Comparison of ENCODE assay signal across 20 mouse cellular contexts in genomic region chr17:71037188-71037587, GRCm38 (mm10). TPM values are rescaled to one million over a fixed set of nuclear protein-coding genes. Genes with fewer than 3 reads are reported as not detected.
DNase-seq lines count a peak whose midpoint lies in the region; ATAC-seq and TF ChIP-seq lines count a peak whose summit lies in the region.
"Had no signal": no experiment of that assay in that cellular context is flagged by ENCODE, and none has a peak within 500 bp of the region (broad histone marks: within the 10 kb centered on the region; RNA-seq: fewer than 3 reads in every experiment).

No protein-coding gene starts in this region.

- no peak overlapping the region for H3K27ac ChIP-seq in liver, embryonic 11.5 days (ENCODE audit: low read depth, low read length)
- H3K27ac ChIP-seq in lung, postnatal 0 days (ENCODE audit: low read length), result no peak overlapping the region
- no peak overlapping the region for H3K27ac ChIP-seq in limb, embryonic 10.5 days
- H3K27ac ChIP-seq: embryonic facial prominence, embryonic 12.5 days; forebrain, embryonic 13.5 days; forebrain, embryonic 15.5 days had no signal

- no peak for TF ChIP-seq CTCF in lung, postnatal 0 days (IDR thresholded peaks at IDR 0.05)

- H3K9me3 ChIP-seq in liver, embryonic 11.5 days (ENCODE audit: control insufficient read depth, low read length), result no peaks in the 10 kb centered on the region
- H3K9me3 ChIP-seq in lung, postnatal 0 days (ENCODE audit: low read length), result no peaks in the 10 kb centered on the region
- no peaks in the 10 kb centered on the region for H3K9me3 ChIP-seq in limb, embryonic 10.5 days (replicated peaks)
- H3K9me3 ChIP-seq: embryonic facial prominence, embryonic 12.5 days; forebrain, embryonic 13.5 days; forebrain, embryonic 15.5 days had no signal

- no peak for ATAC-seq in liver, embryonic 11.5 days (replicated peaks; ENCODE audit: low FRiP score)
- ATAC-seq in lung, postnatal 0 days, result peak; percentile 54
- ATAC-seq: forebrain, embryonic 13.5 days; forebrain, embryonic 15.5 days had no signal

- 0 out of 2 replicates have a peak, but pooled peaks cover 2% of the 10 kb centered on the region for H3K4me1 ChIP-seq in liver, embryonic 11.5 days (replicated peaks; ENCODE audit: control insufficient read depth, insufficient read depth, low read length)
- H3K4me1 ChIP-seq in lung, postnatal 0 days (ENCODE audit: insufficient read depth, low read depth, low read length), result peaks cover 3% of the 10 kb centered on the region; the same call in 1 of the 2 replicates
- H3K4me1 ChIP-seq in limb, embryonic 10.5 days, result peaks cover 22% of the 10 kb centered on the region

- no peaks in the 10 kb centered on the region for H3K36me3 ChIP-seq in liver, embryonic 11.5 days (ENCODE audit: control insufficient read depth, insufficient read depth, low read length)
- no peaks in the 10 kb centered on the region for H3K36me3 ChIP-seq in lung, postnatal 0 days (ENCODE audit: insufficient read depth, low read length)
- no peaks in the 10 kb centered on the region for H3K36me3 ChIP-seq in limb, embryonic 10.5 days
- H3K36me3 ChIP-seq: embryonic facial prominence, embryonic 12.5 days; forebrain, embryonic 15.5 days had no signal

- no peak overlapping the region for H3K4me3 ChIP-seq in liver, embryonic 11.5 days (ENCODE audit: low read depth, low read length)
- H3K4me3 ChIP-seq in lung, postnatal 0 days (ENCODE audit: low read depth, low read length), result no peak overlapping the region
- no peak overlapping the region for H3K4me3 ChIP-seq in limb, embryonic 10.5 days
- H3K4me3 ChIP-seq: embryonic facial prominence, embryonic 12.5 days; forebrain, embryonic 13.5 days; forebrain, embryonic 15.5 days had no signal

- no peaks in the 10 kb centered on the region for H3K27me3 ChIP-seq in liver, embryonic 11.5 days (replicated peaks; ENCODE audit: control insufficient read depth, insufficient read depth, low read length)
- H3K27me3 ChIP-seq in lung, postnatal 0 days (replicated peaks; ENCODE audit: insufficient read depth, low read length), result no peaks in the 10 kb centered on the region
- no peaks in the 10 kb centered on the region for H3K27me3 ChIP-seq in limb, embryonic 10.5 days (ENCODE audit: low read depth, poor library complexity, severe bottlenecking)
- H3K27me3 ChIP-seq: embryonic facial prominence, embryonic 12.5 days; forebrain, embryonic 13.5 days; forebrain, embryonic 15.5 days had no signal

- peak; percentile 7 for DNase-seq in liver, embryonic 11.5 days (ENCODE audit: low spot score)
- no peak for DNase-seq in liver
- DNase-seq in lung, postnatal 0 days (ENCODE audit: low spot score), result peak; percentile 31
- no peak for DNase-seq in lung, postnatal 10 days
- DNase-seq in limb, embryonic 10.5 days (ENCODE audit: low spot score), result peak; percentile 13
- no peak for DNase-seq in layer of hippocampus, adult 11-12 months (ENCODE audit: low spot score)
- DNase-seq in spleen, adult 18-20 months, result no peak
- DNase-seq: adrenal gland, adult 2 months; adrenal gland, postnatal 10 days; adrenal gland, postnatal 25 days; cerebellum, adult 11 months; cerebellum, adult 18-20 months; cerebellum, adult 8-10 months; cerebellum, adult 9-11 months; cerebellum, postnatal 14 days; cerebellum, postnatal 36 days; embryo, embryonic 11 days had no signal

- H3K4me2 ChIP-seq in liver, embryonic 11.5 days, result no peak overlapping the region
- H3K4me2 ChIP-seq in lung, postnatal 0 days (replicated peaks; ENCODE audit: low read depth, low read length), result no peak overlapping the region
- H3K4me2 ChIP-seq: embryonic facial prominence, embryonic 12.5 days; forebrain, embryonic 13.5 days; forebrain, embryonic 15.5 days had no signal

- TF ChIP-seq EP300 in lung, postnatal 0 days (IDR thresholded peaks at IDR 0.05), result no peak

- WGBS in liver, embryonic 11.5 days, result 80% methylated on average over 7 of the region's 7 CpGs
- 53% methylated on average over 7 of the region's 7 CpGs for WGBS in lung, postnatal 0 days
- 93% methylated on average over 7 of the region's 7 CpGs for WGBS in limb, embryonic 10.5 days

- no peak overlapping the region for H3K9ac ChIP-seq in liver, embryonic 11.5 days (ENCODE audit: low read depth, low read length)
- H3K9ac ChIP-seq in lung, postnatal 0 days (replicated peaks; ENCODE audit: low read depth), result no peak overlapping the region
- H3K9ac ChIP-seq: embryonic facial prominence, embryonic 12.5 days; forebrain, embryonic 13.5 days; forebrain, embryonic 15.5 days had no signal

RNA-seq across cellular contexts. Expression of gene Myl12a, which starts 34.5 kb away (rescaled TPM):
- 428 and 442 TPM in 2 replicates for polyA plus RNA-seq in liver, embryonic 11.5 days (2014; fragmentation: Nextera tagmentation; extraction: Ambion mirVana)
- polyA plus RNA-seq in lung, postnatal 0 days (2015; fragmentation: Nextera tagmentation; extraction: Ambion mirVana), result 1,283 and 1,300 TPM in 2 replicates
- 478 and 483 TPM in 2 replicates for polyA plus RNA-seq in limb, embryonic 10.5 days (2016; fragmentation: Nextera tagmentation; extraction: Ambion mirVana)

RNA-seq across cellular contexts. Expression of gene Myom1, which starts 34.8 kb away (rescaled TPM):
- polyA plus RNA-seq in liver, embryonic 11.5 days (2014; fragmentation: Nextera tagmentation; extraction: Ambion mirVana), result 5.8 and 7.3 TPM in 2 replicates
- polyA plus RNA-seq in lung, postnatal 0 days (2015; fragmentation: Nextera tagmentation; extraction: Ambion mirVana), result 9.2 and 12.7 TPM in 2 replicates
- 2.5 and 4.2 TPM in 2 replicates for polyA plus RNA-seq in limb, embryonic 10.5 days (2016; fragmentation: Nextera tagmentation; extraction: Ambion mirVana)

Comparison
In these comparisons a context has a peak if more than half of its experiments do, and no peak if none do; other contexts are left out.
1. DNase-seq: peak in liver, embryonic 11.5 days (single experiment), lung, postnatal 0 days (single experiment) and limb, embryonic 10.5 days (single experiment); none in liver (single experiment), lung, postnatal 10 days (single experiment), layer of hippocampus, adult 11-12 months (single experiment) and spleen, adult 18-20 months (0 of 2).